Mouse (Mus musculus): ENCODE data around the gene Clk1.

Gene Clk1

DNA sequence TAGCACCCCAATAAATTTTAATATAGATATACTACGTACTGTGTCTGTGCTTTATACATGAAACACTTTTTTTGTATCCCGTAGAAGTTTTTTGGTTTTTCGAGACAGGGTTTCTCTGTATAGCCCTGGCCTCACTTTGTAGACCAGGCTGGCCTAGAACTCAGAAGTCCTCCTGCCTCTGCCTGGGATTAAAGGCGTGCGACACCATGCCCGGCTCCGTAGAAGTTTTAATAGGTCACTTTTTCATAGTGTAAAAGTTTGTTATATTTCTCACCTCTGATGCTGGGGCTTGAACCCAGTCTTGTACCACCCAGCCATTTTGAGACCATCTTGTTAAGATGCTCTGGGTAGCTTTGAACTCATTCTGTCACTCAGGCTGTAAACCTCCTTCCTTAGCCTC is 16.5 kb downstream of the Clk1 start:
- no peak for DNase-seq (ENCODE audit: low read depth)

DNA sequence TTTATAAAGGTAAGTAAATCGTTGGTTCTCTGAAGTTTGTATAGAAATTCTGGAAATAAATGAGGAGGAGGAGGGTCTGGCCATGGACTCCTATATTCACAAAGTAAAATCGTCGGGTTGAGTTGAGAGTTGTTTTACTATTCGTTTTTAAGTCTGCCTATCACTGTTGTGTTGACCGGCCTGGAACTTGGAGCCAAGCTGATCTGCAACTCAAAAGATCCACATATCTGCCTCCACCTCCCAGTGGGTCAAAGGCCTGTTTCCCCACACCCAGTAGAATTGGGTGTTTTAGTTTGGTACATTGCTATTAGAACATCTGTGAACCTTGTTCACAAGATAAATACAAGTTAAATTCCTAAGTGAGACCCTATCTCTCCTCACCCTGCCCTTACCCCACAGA is 20.1 kb downstream of the Clk1 start:
- DNase-seq (ENCODE audit: low read depth), result no peak

DNA sequence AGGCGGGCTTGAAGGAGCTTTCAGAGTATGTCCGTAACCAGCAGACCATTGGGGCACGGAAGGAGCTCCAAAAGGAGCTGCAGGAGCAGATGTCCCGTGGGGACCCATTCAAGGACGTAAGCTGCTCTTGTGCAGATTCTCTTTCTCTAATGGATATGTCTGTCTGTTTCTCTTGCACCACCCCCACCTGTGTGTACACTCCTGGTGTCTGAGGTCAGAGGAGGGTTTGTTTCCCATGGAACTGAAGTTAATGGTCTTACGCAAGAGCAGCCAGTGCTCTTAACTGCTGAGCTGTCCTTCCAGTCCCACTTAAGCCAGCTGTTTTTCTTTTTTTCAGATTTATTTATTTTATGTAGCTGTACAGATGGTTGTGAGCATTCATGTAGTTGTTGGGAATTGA is 22.5 kb downstream of the Clk1 start:
- DNase-seq (ENCODE audit: low read depth), result no peak

DNA sequence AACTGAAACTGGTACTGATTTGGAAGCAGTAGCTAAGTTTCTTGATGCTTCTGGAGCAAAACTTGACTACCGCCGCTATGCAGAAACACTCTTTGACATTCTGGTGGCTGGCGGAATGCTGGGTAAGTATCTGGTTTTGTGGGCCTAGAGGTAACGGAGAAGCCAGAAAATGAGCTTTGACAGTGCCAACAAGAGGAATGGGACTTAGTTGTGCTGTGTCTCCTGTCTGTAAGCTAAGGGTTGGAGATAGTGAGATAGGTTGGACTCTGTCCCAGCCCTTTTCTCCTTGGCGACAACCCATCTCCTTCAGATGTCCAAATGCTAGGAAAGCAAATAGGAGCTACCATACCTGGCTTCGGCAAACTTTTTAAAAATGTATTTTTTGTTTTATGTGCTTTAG is 26.1 kb downstream of the Clk1 start:
- DNase-seq (ENCODE audit: low read depth), result no peak

DNA sequence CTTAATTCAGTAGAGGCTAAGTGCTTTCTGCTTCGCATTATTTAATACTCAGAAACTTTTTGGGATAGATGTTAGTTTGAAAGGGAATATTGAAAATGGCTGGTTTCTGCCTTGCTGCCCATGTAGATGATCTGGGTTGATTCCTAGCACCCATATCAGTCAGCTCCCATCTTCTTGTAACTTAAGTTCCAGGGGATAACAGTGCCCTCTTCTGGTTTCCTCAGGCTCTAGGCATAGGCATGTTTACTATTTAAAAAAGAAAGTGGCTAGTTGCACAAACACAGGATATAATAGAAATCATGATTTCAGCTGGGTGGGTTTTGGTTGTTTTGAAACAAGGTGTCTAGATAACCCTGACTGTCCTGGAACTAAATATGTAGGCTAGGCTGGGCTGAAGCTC is 27.7 kb downstream of the Clk1 start:
- peak; percentile 51 for DNase-seq (ENCODE audit: low read depth)

DNA sequence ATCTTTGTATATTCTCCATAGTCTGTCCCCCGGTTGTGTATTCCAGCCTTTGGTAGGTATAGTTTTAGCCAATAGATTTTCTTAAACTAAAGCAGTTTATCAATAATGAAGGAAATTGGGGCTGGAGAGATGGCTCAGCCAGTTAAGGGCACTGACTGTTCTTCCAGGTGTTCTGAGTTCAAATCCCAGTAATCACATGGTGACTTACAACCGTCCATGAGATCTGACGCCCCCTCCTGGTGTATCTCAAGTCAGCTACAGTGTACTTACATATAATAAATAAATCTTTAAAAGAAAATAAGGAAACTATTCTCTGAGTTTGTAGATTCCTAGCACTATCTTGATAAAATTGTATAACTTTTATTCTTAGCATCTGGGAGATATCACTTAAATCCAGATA is 28.5 kb downstream of the Clk1 start:
- DNase-seq (ENCODE audit: low read depth), result peak; percentile 38

DNA sequence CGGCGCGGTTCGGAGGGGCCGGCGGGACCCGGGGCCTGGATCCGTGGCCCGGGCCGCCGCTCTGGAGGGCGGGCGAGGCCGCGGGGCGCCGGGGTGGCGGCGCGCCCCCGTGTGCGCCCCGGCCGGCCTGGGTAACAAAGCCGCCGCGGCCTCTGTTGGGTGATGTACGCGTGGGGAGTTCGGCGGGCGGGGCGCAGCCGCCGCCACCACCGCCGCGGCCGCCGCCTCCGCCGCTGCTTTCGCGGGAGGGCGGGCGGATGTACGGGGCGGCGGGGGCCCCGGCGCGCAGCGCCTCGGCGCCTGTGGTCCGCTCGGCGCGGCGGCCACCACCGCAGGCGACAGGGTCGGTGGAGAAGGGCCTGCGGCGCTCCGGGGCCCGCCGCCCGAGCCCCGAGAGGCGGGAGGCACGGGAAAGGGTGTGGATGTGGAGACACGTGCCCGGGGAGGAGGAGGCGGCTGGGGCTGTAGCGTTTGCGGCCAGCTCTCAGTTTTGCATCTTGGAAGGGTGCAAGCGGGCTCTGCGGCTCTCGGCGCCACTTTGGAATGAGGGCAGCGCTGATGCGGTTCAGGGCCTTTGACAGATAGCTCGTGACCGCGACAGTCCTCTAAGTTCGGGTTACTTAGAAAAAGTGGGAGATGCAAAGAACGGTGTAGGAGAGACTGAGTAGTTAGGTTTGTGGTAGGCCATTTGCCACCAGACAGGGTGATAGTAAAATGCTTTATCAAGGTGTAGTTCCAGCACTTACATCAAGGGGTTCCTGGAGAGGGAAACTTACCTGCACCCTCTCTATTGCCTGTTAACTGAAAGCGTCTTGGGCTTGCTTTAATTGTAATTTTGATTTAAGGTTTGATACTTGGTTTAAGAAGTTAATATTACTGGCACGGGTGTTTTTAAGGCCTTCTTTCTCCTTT is 30.3 kb downstream of the Clk1 start:
- DNase-seq (ENCODE audit: low read depth), result peak; percentile 70

DNA sequence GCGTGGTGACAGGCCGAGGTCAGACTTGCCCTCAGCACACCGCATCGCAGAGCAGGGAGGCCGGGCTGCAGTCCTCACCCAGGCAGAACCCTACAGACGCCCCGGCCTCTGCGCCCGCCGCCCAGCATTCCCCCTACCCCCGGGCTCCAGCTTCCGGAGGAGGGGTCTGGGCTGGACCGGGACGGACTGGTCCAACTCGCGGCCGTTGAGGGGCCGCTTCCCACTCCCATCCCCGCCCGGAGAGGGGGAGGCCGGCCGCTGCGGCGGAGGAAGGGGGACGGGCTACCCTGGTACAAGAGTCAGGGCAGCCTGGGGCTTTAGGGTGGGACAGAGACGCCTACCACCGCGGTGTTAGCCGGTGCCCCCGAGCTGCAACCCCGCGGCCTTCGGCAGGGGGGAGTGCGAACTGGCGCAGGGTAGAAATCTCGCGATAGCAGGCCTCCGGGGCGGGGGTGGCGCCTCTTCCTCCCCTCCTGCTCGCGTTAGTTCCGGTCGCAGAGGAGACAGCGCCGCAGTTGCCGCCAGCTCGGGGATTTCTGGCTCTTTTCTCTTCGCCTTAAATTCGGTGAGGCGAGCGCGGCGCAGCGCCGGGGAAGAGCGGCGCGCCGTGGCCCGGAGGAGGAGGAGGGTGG is 31.1 kb downstream of the Clk1 start, which contains the start of gene Bzw1:
Bzw1 (plus strand) TSS at position 247 of the 632 bp plus-strand sequence.
- DNase-seq (ENCODE audit: low read depth), result peak; percentile 97

DNA sequence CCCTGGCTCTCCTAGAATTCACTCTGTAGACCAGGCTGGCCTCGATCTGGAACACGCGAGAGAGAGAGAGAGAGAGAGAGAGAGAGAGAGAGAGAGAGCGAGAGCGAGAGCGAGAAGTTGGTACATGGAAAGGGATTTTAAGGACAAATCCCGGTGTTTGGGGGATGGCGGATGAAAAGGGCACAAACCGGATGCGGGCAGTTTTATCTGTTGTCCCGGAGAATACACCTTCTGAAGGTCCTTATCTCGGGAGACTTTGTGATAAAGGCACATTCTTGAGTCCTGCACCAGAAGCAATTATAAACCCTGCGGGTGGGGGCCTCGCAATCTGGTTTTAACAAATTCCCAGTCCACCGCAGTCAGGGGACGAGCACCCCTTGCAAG is 31.6 kb downstream of the Clk1 start:
- DNase-seq (ENCODE audit: low read depth), result peak; percentile 72

DNA sequence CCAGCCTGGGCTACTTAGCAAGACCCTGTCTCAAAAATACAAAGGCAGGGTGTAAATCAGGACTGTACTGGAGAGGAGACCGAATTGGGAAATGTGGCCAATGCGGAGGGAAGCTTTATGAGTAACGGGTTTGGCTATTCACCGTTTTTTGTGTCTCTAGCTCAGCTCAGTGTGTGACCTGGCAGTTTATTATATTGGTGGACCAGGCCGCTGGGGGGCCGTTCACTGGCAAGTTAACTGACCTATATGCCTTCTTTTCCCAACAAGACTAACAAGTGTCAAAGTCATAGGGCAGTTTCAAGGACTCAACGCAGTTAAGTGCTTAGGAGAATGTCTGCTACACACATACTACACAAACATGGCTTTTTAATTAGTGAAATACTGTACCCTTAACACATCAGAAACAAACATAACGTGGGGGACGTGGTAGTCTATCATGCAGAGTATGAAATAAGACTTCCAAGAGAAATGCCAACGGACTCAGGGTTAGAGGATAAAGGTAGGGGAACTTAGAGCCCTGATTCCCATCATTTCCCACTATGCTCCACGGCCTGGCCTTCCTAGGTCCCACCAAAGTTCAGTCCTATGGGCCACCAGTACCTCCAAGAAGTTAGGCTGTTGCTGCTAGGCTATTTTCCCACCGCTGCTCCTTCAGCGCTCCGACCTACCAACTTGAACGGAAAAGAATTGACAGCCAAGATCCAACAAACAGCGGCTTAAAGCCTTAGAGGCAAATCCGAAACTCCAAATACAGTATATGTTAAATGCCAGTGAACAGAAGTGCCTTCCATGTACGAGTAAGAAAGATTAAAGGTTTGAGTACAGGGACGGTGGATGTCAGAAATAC is 32.2 kb downstream of the Clk1 start:
- no peak for DNase-seq (ENCODE audit: low read depth)

DNA sequence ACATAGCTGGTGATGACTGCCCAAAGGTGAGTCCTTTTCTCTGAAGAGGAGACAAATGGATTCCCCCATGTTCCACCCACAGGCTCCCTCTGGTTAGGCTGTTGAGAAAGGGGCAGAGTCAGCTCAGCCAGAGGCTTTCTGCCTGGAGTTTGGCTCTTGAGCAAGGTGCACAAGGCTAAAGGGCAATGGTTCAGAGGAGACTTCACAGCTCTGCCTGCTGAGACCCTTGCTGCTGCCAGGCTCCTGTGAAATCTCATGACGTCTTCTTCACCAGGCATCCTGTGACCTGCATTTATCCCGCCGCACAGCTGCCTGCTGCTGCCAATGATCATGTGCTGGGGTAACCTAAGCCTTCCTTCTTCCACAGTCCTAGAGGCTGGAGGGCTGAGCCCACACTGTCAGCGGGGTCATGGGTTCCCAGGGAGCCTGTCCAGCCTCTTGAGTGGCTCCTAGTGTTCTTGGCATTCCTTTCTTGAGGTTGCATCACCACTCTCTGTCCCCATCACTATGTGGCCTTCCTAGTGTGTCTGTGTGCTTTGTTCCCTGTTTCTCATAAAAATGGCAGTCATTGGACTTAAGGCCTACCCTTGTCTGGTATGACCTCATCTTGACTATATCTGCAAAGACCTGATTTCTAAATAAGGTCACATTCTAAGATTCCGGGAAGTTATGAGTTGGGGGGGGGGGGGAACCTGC is 41.1 kb downstream of the Clk1 start:
- no peak for DNase-seq (ENCODE audit: low read depth)

DNA sequence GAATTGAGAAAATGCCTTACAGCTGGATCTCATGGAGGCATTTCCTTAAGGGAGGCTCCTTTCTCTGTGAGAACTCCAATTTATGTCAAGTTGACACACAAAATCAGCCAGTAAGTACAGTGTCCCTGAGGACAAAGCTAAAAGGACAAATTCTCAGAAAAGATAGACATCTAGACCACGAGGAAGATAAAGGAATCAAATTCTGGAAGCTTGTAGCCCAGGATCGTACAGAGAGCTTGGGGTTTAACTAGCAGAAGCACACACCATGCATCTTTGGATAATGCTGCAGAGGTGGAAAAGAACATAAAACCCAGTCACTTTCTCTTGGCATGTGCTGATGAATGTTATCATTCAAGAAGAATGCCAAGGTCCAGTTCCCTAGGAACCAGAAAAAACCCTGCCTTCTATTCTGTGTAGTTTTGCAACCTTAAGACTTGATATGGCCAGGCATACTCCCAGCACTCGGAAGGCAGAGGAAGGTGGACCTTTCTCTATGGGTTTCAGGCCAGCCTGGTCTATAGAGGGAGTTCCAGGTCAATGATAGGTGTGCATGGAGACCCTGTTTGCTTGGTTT is 48.2 kb downstream of the Clk1 start:
- peak; percentile 35 for DNase-seq (ENCODE audit: low read depth)

DNA sequence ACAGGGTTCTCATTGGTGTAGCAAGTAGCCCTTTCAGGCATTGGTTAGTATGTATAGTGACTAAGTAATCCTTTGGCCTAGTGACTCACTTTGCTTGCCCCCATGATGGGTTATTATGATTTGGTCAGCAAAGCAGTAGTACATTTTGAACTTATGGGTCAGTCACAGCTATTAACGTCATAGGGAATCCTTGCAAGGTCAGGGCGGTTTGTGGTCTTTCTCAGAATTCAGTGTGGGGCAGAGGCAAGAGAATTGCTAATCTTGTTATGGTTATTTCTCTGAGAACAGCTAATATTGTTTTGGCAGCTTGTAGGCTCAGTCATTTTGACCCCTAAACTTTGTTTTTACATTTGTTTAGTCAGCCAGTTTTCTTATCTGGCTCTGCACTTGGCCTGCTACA is 49.6 kb downstream of the Clk1 start:
- peak; percentile 61 for DNase-seq (ENCODE audit: low read depth)

DNA sequence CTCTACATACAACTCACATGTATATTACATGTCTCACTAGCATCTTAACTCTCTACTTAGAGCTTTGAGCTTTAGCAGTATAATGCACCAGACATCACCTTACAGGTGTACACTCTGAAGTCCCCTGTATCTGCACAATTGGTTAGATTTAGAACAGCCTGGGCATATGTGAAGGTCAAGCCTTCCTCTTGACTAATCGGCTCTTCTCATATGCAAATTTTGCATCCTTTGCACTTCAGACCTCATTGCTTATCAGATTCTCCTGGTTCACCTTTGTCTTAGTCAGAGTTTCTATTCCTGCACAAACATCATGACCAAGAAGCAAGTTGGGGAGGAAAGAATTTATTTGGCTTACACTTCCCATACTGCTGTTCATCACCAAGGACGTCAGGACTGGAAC is 54.1 kb downstream of the Clk1 start:
- no peak for DNase-seq (ENCODE audit: low read depth)

DNA sequence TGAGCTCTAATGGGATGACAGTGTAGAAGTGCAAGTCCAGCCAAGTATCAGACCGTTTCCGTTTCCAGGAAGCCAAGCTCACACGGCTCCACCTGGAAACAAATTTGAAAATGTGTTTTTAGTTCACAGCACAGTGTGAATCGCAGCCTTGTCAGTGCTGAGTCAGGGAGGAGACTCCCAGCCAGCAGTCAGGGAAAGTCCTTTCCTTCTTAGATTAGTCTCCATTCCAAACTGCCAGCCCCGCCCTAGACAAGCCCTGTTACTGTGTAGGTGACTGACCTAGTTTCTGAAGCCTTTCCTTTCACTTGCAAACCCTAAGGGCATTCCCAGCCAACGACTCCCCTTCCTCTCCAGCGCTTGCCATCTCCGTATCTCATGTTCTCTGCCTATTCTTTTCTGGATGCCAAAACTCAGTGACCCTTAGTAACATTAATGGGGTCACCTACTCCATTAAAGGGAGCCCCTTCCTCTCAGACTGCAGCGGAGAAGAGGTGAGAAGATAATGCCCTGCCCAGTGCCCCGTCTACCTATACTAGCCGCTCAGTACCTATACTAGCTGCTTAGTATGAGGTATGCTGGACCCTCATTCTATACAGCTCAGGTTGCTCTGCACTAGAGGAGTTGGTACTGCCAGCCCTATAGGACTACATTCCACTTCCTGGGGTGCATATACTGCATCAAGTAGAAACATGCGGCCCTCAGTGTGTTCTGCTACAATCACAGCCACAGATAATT is 57.0 kb downstream of the Clk1 start:
- peak; percentile 80 for DNase-seq (ENCODE audit: low read depth)

DNA sequence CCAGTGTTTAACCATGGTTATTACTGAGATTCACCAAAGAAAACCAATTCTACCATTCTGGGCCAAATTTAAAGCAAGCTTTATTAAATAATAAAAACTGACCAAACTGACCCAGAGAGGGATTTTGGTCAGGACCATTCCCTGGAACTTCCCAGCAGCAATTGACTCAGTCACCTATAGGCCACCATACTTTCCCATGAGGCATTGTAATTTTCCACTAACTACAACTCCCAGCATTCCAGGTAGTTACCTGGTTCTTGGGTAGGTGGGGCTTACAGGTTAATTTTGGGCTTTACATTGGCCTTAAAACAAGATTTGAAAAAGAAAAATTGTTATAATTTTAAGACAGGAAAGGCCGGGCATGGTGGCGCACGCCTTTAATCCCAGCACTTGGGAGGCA is 58.0 kb downstream of the Clk1 start:
- DNase-seq (ENCODE audit: low read depth), result no peak

DNA sequence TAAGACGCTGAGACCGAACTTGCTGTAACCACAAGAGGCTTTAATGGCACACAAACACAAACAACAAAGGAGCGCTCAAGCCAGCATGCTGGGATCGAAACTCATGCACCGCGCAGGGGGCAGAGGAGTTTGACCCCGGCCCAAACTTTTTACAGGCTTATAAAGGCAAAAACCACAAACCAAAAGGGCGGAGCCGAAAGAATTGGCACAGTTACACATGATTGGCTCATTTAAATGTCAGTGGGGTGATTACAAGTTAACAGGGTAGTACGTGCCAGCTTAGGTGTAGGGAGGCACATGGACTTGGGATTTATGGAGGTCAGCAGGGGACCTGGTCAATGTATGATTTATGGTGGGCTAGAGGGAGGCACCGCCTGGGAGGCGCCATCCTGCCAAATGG is 59.3 kb downstream of the Clk1 start:
- DNase-seq (ENCODE audit: low read depth), result no peak

DNA sequence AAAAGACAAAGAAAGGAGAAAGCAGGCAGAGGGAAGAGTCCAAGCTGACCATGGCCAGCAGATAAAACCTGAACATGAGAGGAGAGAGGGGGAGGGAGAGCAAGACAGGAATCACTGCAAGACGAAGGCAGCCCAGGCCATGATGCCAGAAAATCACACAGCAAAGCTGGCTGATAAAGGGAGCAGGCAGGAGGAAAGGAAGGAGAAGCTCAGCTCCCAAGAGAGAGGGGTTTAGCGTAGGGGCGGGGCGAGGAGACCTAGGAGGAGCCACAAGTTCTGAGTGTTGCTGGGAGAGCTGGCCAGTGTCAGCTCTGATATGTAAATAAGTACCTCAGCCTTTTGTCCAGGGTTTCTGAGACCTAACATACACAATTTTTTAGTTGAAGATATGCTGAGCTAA is 61.6 kb downstream of the Clk1 start:
- no peak for DNase-seq (ENCODE audit: low read depth)
